Mouse (Mus musculus): ENCODE measurements at regions not wholly inside any gene's neighbourhood (a gene's known extent, or its start where the extent isn't known, plus 50 kb on each side); places are given as distances from the start of the nearest gene placed in this dataset.

GRCm38 (mm10) chr8:26888050-26888449 is 89.1 kb upstream of the Zfp703 start:
- Histone ChIP-seq H3K36me3 (ENCODE audit: control insufficient read depth, insufficient read depth, low read length) (no peaks in the 10 kb centered on the region), H3K4me1 (ENCODE audit: control insufficient read depth, insufficient read depth, low read length) (0 out of 2 replicates have a peak, but pooled peaks cover 3% of the 10 kb centered on the region)
- WGBS, result 59% methylated on average over 3 of the region's 3 CpGs

GRCm38 (mm10) chr8:26891881-26892280 is 85.2 kb upstream of the Zfp703 start:
- Histone ChIP-seq H3K4me1 (ENCODE audit: control insufficient read depth, insufficient read depth, low read length) (0 out of 2 replicates have a peak, but pooled peaks cover 3% of the 10 kb centered on the region), H3K27me3 (ENCODE audit: control insufficient read depth, insufficient read depth, low read length) (0 out of 2 replicates have a peak, but pooled peaks cover 4% of the 10 kb centered on the region), H3K4me3 (replicated peaks; ENCODE audit: low read length) (no peak overlapping the region), H3K9ac (ENCODE audit: low read depth, low read length, severe bottlenecking) (no peak overlapping the region), H3K4me2 (replicated peaks; ENCODE audit: low read depth, low read length, severe bottlenecking) (no peak overlapping the region), H3K27ac (replicated peaks; ENCODE audit: low read depth, low read length) (no peak overlapping the region), H3K36me3 (ENCODE audit: control insufficient read depth, insufficient read depth, low read length) (no peaks in the 10 kb centered on the region), H3K9me3 (ENCODE audit: control insufficient read depth, low read length) (no peaks in the 10 kb centered on the region)
- ATAC-seq (ENCODE audit: low FRiP score, low read depth) (peak; percentile 78), DNase-seq (ENCODE audit: low spot score) (peak; percentile 42)
- no peak for TF ChIP-seq POLR2A (IDR thresholded peaks at IDR 0.05; ENCODE audit: borderline replicate concordance, extremely low read depth, insufficient read depth, insufficient read length)
- WGBS, result 64% methylated on average over 11 of the region's 11 CpGs

More at GRCm38 (mm10) chr8:26888050-26888449, 89.1 kb upstream of the Zfp703 start:
- TF ChIP-seq POLR2A (IDR thresholded peaks at IDR 0.05; ENCODE audit: borderline replicate concordance, extremely low read depth, insufficient read depth, insufficient read length), result no peak
- Histone ChIP-seq H3K9ac (ENCODE audit: low read depth, low read length, severe bottlenecking) (no peak overlapping the region), H3K4me2 (replicated peaks; ENCODE audit: low read depth, low read length, severe bottlenecking) (no peak overlapping the region), H3K27ac (replicated peaks; ENCODE audit: low read depth, low read length) (no peak overlapping the region), H3K27me3 (ENCODE audit: control insufficient read depth, insufficient read depth, low read length) (no peaks in the 10 kb centered on the region), H3K9me3 (ENCODE audit: control insufficient read depth, low read length) (no peaks in the 10 kb centered on the region), H3K4me3 (replicated peaks; ENCODE audit: low read length) (no peak overlapping the region)
- DNase-seq (ENCODE audit: low spot score) (no peak), ATAC-seq (ENCODE audit: low FRiP score, low read depth) (no peak)

GRCm38 (mm10) chr8:26892380-26892779 is 84.7 kb upstream of the Zfp703 start:
- 69% methylated on average over 7 of the region's 7 CpGs for WGBS
- Histone ChIP-seq H3K36me3 (ENCODE audit: control insufficient read depth, insufficient read depth, low read length) (no peaks in the 10 kb centered on the region), H3K4me3 (replicated peaks; ENCODE audit: low read length) (no peak overlapping the region), H3K4me2 (replicated peaks; ENCODE audit: low read depth, low read length, severe bottlenecking) (no peak overlapping the region), H3K9me3 (ENCODE audit: control insufficient read depth, low read length) (no peaks in the 10 kb centered on the region), H3K9ac (ENCODE audit: low read depth, low read length, severe bottlenecking) (no peak overlapping the region), H3K27ac (replicated peaks; ENCODE audit: low read depth, low read length) (no peak overlapping the region), H3K27me3 (ENCODE audit: control insufficient read depth, insufficient read depth, low read length) (0 out of 2 replicates have a peak, but pooled peaks cover 4% of the 10 kb centered on the region), H3K4me1 (ENCODE audit: control insufficient read depth, insufficient read depth, low read length) (0 out of 2 replicates have a peak, but pooled peaks cover under 1% of the 10 kb centered on the region)
- no peak for TF ChIP-seq POLR2A (IDR thresholded peaks at IDR 0.05; ENCODE audit: borderline replicate concordance, extremely low read depth, insufficient read depth, insufficient read length)
- no peak for DNase-seq (ENCODE audit: low spot score)
- no peak for ATAC-seq (ENCODE audit: low FRiP score, low read depth)

GRCm38 (mm10) chr8:26895867-26896266 is 81.3 kb upstream of the Zfp703 start:
- 70% methylated on average over 11 of the region's 11 CpGs for WGBS
- H3K9me3 ChIP-seq (ENCODE audit: control insufficient read depth, low read length), result no peaks in the 10 kb centered on the region
- H3K27ac ChIP-seq (replicated peaks; ENCODE audit: low read depth, low read length), result no peak overlapping the region
- no peak for DNase-seq (ENCODE audit: low spot score)
- H3K36me3 ChIP-seq (ENCODE audit: control insufficient read depth, insufficient read depth, low read length), result no peaks in the 10 kb centered on the region
- H3K4me1 ChIP-seq (ENCODE audit: control insufficient read depth, insufficient read depth, low read length), result no peaks in the 10 kb centered on the region
- no peak for ATAC-seq (ENCODE audit: low FRiP score, low read depth)
- no peak overlapping the region for H3K4me3 ChIP-seq (replicated peaks; ENCODE audit: low read length)
- no peak for TF ChIP-seq POLR2A (IDR thresholded peaks at IDR 0.05; ENCODE audit: borderline replicate concordance, extremely low read depth, insufficient read depth, insufficient read length)
- 0 out of 2 replicates have a peak, but pooled peaks cover 4% of the 10 kb centered on the region for H3K27me3 ChIP-seq (ENCODE audit: control insufficient read depth, insufficient read depth, low read length)
- no peak overlapping the region for H3K4me2 ChIP-seq (replicated peaks; ENCODE audit: low read depth, low read length, severe bottlenecking)
- H3K9ac ChIP-seq (ENCODE audit: low read depth, low read length, severe bottlenecking), result no peak overlapping the region

- ATAC-seq (ENCODE audit: low FRiP score, low read depth), result no peak
- Histone ChIP-seq H3K27me3 (ENCODE audit: control insufficient read depth, insufficient read depth, low read length) (peaks cover 10% of the 10 kb centered on the region; the same call in 1 of the 2 replicates), H3K27ac (replicated peaks; ENCODE audit: low read depth, low read length) (no peak overlapping the region), H3K4me1 (ENCODE audit: control insufficient read depth, insufficient read depth, low read length) (peaks cover 25% of the 10 kb centered on the region), H3K4me3 (replicated peaks; ENCODE audit: low read length) (no peak overlapping the region), H3K9ac (ENCODE audit: low read depth, low read length, severe bottlenecking) (no peak overlapping the region), H3K4me2 (replicated peaks; ENCODE audit: low read depth, low read length, severe bottlenecking) (no peak overlapping the region), H3K9me3 (ENCODE audit: control insufficient read depth, low read length) (no peaks in the 10 kb centered on the region), H3K36me3 (ENCODE audit: control insufficient read depth, insufficient read depth, low read length) (no peaks in the 10 kb centered on the region)
- 76% methylated on average over 5 of the region's 5 CpGs for WGBS
- TF ChIP-seq POLR2A (IDR thresholded peaks at IDR 0.05; ENCODE audit: borderline replicate concordance, extremely low read depth, insufficient read depth, insufficient read length), result no peak
- no peak for DNase-seq (ENCODE audit: low spot score)
Observed at GRCm38 (mm10) chr8:26903289-26903688, 73.8 kb upstream of the Zfp703 start.
